Mouse (Mus musculus): ENCODE data around the gene Ccdc82. TPM values are rescaled to one million over a fixed set of nuclear protein-coding genes. Genes with fewer than 3 reads are reported as not detected.

The Ccdc82 gene
- total RNA-seq (2014; rRNA removed) (16.1 and 18.7 TPM in 2 replicates), polyA plus RNA-seq (2015; fragmentation: Nextera tagmentation; extraction: Ambion mirVana) (11.0 and 11.1 TPM in 2 replicates)

DNA sequence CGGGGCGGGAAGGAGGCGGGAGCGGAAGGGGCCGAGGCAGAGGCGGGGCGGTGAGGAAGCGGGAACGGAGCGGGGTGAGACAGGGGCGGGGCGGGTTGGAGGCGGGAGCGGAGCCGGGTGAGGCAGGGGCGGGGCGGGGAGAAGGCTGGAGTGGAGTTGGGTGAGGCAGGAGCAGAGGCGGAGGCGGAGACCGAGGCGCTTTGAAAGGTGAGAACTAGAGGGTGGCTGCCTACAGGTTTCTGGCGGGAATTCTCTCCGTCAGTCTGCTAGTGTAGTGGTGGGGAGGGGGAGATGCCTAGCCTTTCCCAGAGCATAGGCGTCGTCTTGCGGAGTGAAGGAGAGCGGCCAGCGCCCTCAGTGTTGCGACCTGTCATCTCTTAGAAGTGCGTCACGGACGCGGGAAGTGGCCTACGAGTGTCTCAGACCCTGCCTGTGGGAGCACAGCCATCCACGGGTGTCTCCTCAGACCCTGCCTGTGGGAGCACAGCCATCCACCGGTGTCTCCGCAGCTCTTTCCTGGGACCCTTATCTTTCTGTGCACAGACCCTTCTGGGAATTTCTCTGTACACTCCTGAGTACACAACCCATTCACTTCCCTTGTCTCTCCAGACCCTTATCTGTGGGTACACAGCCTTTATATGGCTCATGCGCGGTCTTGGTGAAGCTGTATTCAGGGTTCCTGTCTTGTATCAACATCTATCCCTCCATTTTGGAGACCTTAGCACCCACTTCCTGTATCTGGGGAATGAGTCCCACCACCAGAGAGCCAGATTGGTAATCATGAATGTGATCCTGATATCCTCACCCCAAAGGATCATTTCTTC, at the start of gene Ccdc82:
Gene Ccdc82 (plus strand): TSS at position 141 of the 824 bp plus-strand sequence.
- peak within 1 kb of the TSS; percentile 57 for H3K4me3 ChIP-seq (ENCODE audit: low read length)
- no peaks in the 10 kb centered on the region for H3K36me3 ChIP-seq (ENCODE audit: insufficient read depth, low read length)
- ATAC-seq (peak; percentile 99), DNase-seq (ENCODE audit: low spot score) (peak; percentile 90)
- H3K9me3 ChIP-seq (ENCODE audit: low read length), result no peaks in the 10 kb centered on the region
- peak within 1 kb of the TSS; percentile 80 for H3K27ac ChIP-seq
- no peak for TF ChIP-seq CTCF (IDR thresholded peaks at IDR 0.05; ENCODE audit: low read depth)
- peak within 1 kb of the TSS; percentile 61 for H3K9ac ChIP-seq (replicated peaks; ENCODE audit: low read length)
- H3K4me2 ChIP-seq (ENCODE audit: low read depth, low read length), result peak within 1 kb of the TSS; percentile 76
- peaks cover 10% of the 10 kb centered on the region; the same call in 1 of the 2 replicates for H3K4me1 ChIP-seq (ENCODE audit: insufficient read depth, low read length)
- no peaks in the 10 kb centered on the region for H3K27me3 ChIP-seq (ENCODE audit: insufficient read depth, low read length)
- 2% methylated on average over 22 of the region's 39 CpGs for WGBS

DNA sequence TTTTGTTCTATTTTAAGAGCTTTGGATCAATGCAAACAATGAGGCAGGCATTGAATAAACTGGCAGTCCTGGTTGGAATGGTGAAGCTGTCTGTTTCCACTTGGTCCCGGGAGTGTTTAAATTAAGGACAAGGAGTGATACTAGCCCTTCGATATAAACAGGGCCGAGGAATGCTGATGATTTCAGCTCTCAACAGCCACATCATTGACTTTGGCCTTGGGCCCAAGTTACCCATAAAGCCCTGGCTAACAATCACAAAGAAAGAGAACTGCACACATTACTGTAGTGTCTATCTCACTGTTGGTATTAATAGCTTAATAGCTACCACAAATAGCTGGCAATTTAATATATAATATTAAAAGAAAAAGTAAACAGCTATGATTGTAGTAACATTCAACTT, 46.7 kb upstream of the Ccdc82 start:
- H3K4me3 ChIP-seq (ENCODE audit: low read length), result no peak overlapping the region
- DNase-seq (ENCODE audit: low spot score), result no peak
- no peak for TF ChIP-seq CTCF (IDR thresholded peaks at IDR 0.05; ENCODE audit: low read depth)
- H3K27ac ChIP-seq, result no peak overlapping the region
- H3K36me3 ChIP-seq (ENCODE audit: insufficient read depth, low read length), result no peaks in the 10 kb centered on the region
- H3K9me3 ChIP-seq (ENCODE audit: low read length), result no peaks in the 10 kb centered on the region
- no peak overlapping the region for H3K9ac ChIP-seq (replicated peaks; ENCODE audit: low read length)
- H3K4me2 ChIP-seq (ENCODE audit: low read depth, low read length), result no peak overlapping the region
- no peaks in the 10 kb centered on the region for H3K27me3 ChIP-seq (ENCODE audit: insufficient read depth, low read length)
- 59% methylated on average over 3 of the region's 3 CpGs for WGBS
- H3K4me1 ChIP-seq (ENCODE audit: insufficient read depth, low read length), result no peaks in the 10 kb centered on the region
- ATAC-seq, result no peak

DNA sequence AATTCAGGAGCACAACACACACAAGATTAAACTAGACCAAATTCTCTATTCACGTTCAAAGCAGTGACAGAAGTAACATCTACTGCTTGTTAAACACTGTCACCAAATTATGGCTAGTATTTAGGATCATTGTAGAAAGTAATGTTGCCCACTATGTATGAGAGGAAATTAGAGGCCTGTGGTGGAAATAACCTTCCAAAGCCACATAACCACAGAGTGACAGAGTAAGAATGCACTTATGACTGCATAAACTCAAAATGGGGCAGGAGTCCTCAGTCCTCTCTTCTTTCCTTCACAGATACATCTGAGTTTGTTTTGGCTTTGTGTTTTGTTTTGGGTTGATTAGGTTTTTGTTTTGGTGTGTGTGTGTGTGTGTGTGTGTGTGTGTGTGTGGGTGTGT, 43.6 kb upstream of the Ccdc82 start:
- 85% methylated on average over 1 of the region's 1 CpGs for WGBS
- Histone ChIP-seq H3K4me3 (ENCODE audit: low read length) (no peak overlapping the region), H3K4me1 (ENCODE audit: insufficient read depth, low read length) (no peaks in the 10 kb centered on the region), H3K9ac (replicated peaks; ENCODE audit: low read length) (no peak overlapping the region), H3K4me2 (ENCODE audit: low read depth, low read length) (no peak overlapping the region), H3K27me3 (ENCODE audit: insufficient read depth, low read length) (no peaks in the 10 kb centered on the region), H3K9me3 (ENCODE audit: low read length) (no peaks in the 10 kb centered on the region), H3K27ac (no peak overlapping the region), H3K36me3 (ENCODE audit: insufficient read depth, low read length) (no peaks in the 10 kb centered on the region)
- no peak for TF ChIP-seq CTCF (IDR thresholded peaks at IDR 0.05; ENCODE audit: low read depth)
- ATAC-seq, result no peak
- no peak for DNase-seq (ENCODE audit: low spot score)

DNA sequence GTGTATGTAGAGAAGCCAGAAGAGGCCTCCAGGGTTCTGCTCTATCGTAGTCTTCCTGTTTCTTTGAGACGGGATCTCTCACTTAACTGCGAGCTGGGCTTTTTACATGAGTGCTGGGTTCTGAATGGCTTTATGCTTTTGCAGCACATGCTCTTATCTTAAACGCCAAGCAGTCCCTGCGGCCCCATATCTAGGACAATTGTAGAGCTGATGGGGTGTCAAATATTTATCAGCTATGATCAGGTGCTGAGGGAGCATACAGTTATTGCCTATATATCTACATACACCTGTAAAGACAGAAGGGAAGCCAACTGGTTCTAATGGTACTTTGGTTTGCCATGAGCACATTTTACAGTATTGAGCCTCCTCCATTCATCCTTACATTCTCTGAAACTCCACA, 43.1 kb upstream of the Ccdc82 start:
- Histone ChIP-seq H3K9me3 (ENCODE audit: low read length) (no peaks in the 10 kb centered on the region), H3K4me1 (ENCODE audit: insufficient read depth, low read length) (no peaks in the 10 kb centered on the region), H3K27ac (no peak overlapping the region), H3K9ac (replicated peaks; ENCODE audit: low read length) (no peak overlapping the region), H3K36me3 (ENCODE audit: insufficient read depth, low read length) (no peaks in the 10 kb centered on the region), H3K27me3 (ENCODE audit: insufficient read depth, low read length) (no peaks in the 10 kb centered on the region), H3K4me3 (ENCODE audit: low read length) (no peak overlapping the region), H3K4me2 (ENCODE audit: low read depth, low read length) (no peak overlapping the region)
- ATAC-seq (no peak), DNase-seq (ENCODE audit: low spot score) (no peak)
- no peak for TF ChIP-seq CTCF (IDR thresholded peaks at IDR 0.05; ENCODE audit: low read depth)
- 93% methylated on average over 5 of the region's 5 CpGs for WGBS

DNA sequence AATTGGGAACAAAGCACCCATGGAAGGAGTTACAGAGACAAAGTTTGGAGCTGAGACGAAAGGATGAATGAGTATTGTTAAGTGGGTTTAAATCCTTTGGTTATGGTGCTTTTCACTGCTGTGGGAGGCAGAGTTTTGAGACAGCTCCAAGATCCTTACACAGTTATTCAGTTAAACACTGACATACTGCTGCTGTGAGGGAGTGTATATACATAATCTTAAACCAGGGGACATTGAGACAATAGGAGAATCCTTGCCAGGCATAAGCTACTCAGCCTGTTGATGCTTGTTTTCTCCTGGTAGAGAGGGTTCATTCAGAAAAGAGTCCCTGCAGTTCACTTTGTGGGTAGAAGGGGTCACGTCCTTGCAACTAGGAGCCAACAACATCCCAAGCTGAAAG, 40.4 kb upstream of the Ccdc82 start:
- no peaks in the 10 kb centered on the region for H3K4me1 ChIP-seq (ENCODE audit: insufficient read depth, low read length)
- TF ChIP-seq CTCF (IDR thresholded peaks at IDR 0.05; ENCODE audit: low read depth), result no peak
- ATAC-seq, result no peak

DNA sequence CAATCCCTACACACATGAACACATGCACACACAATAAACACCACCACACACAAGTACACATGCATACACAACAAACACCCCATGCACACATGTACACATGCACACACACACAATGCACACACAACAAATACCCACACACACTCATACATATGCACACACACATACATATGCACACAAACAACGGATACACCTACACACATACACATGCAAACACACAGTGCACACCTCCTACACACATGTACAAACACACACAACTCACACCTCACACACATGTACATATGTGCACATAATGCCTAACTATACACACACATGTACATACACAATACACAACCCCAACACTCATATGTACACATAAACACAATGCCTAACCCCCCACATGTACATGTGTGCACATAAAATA, 20.9 kb upstream of the Ccdc82 start:
- no peak for DNase-seq (ENCODE audit: low spot score)
- no peaks in the 10 kb centered on the region for H3K4me1 ChIP-seq (ENCODE audit: insufficient read depth, low read length)
- no peak for TF ChIP-seq CTCF (IDR thresholded peaks at IDR 0.05; ENCODE audit: low read depth)
- no peak overlapping the region for H3K4me2 ChIP-seq (ENCODE audit: low read depth, low read length)
- H3K4me3 ChIP-seq (ENCODE audit: low read length), result no peak overlapping the region
- H3K27me3 ChIP-seq (ENCODE audit: insufficient read depth, low read length), result no peaks in the 10 kb centered on the region
- ATAC-seq, result no peak
- H3K9ac ChIP-seq (replicated peaks; ENCODE audit: low read length), result no peak overlapping the region
- no peak overlapping the region for H3K27ac ChIP-seq
- H3K36me3 ChIP-seq (ENCODE audit: insufficient read depth, low read length), result no peaks in the 10 kb centered on the region
- no peaks in the 10 kb centered on the region for H3K9me3 ChIP-seq (ENCODE audit: low read length)
- WGBS, result 83% methylated on average over 1 of the region's 1 CpGs

More for the DNA sequence above, 40.4 kb upstream of the Ccdc82 start:
- no peak overlapping the region for H3K27ac ChIP-seq
- no peak overlapping the region for H3K4me3 ChIP-seq (ENCODE audit: low read length)
- no peaks in the 10 kb centered on the region for H3K27me3 ChIP-seq (ENCODE audit: insufficient read depth, low read length)
- no peak overlapping the region for H3K9ac ChIP-seq (replicated peaks; ENCODE audit: low read length)
- H3K4me2 ChIP-seq (ENCODE audit: low read depth, low read length), result no peak overlapping the region
- H3K36me3 ChIP-seq (ENCODE audit: insufficient read depth, low read length), result no peaks in the 10 kb centered on the region
- 34% methylated on average over 2 of the region's 2 CpGs for WGBS
- no peaks in the 10 kb centered on the region for H3K9me3 ChIP-seq (ENCODE audit: low read length)
- no peak for DNase-seq (ENCODE audit: low spot score)

DNA sequence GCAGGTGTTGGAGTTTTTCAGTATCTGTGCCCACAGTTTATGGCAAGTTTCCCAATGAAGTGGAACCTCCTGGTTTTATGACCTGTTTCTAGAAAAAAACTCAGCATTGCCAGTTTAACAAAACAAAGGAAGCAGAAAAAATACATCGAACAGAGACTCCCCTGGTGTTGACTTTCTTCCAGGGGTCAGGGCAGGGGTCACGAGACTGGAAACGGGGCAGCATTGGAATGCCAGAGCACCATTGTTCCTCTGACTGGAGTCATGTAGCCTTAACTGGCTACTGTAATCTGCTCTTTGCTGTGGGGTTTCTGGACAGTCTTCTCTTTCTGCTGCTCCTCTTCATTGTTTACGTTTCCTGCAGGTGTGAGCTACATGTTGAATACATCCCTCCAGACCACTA, 16.2 kb upstream of the Ccdc82 start:
- TF ChIP-seq CTCF (IDR thresholded peaks at IDR 0.05; ENCODE audit: low read depth), result no peak
- DNase-seq (ENCODE audit: low spot score), result no peak
- H3K4me1 ChIP-seq (ENCODE audit: insufficient read depth, low read length), result no peaks in the 10 kb centered on the region
- H3K4me3 ChIP-seq (ENCODE audit: low read length), result no peak overlapping the region
- no peak overlapping the region for H3K4me2 ChIP-seq (ENCODE audit: low read depth, low read length)
- no peaks in the 10 kb centered on the region for H3K27me3 ChIP-seq (ENCODE audit: insufficient read depth, low read length)
- WGBS, result 7% methylated on average over 4 of the region's 4 CpGs
- H3K27ac ChIP-seq, result no peak overlapping the region
- no peaks in the 10 kb centered on the region for H3K9me3 ChIP-seq (ENCODE audit: low read length)
- no peak overlapping the region for H3K9ac ChIP-seq (replicated peaks; ENCODE audit: low read length)
- H3K36me3 ChIP-seq (ENCODE audit: insufficient read depth, low read length), result no peaks in the 10 kb centered on the region
- ATAC-seq, result no peak
